Mouse (Mus musculus) limb, embryonic 14.5 days (tissue): ENCODE measurements around the gene Pkd1l3. TPM values are rescaled to one million over a fixed set of nuclear protein-coding genes. Genes with fewer than 3 reads are reported as not detected.

ENCODE experiments used
- ATAC-seq: fragments of 200-750 bp; cut with Nextera tagmentation; 2 replicates; pipeline ENCODE4 v1.8.0; 2017; ENCODE audit warnings: low read depth, moderate number of reproducible peaks, moderate TSS enrichment; ENCODE audit not compliant: low FRiP score
- DNase-seq: peaks from one replicate; pipeline ENCODE4 v3.0.0-alpha.2; 2015; ENCODE audit warnings: low spot score
- H3K27ac ChIP-seq: fragments of 300-500 bp; sonication (generic); replicated peaks from 2 replicates; pipeline ENCODE4 v1.5.1; 2014; ENCODE audit warnings: low read depth, mild to moderate bottlenecking, low read length, moderate library complexity, mixed read lengths
- H3K27me3 ChIP-seq: fragments of 300-500 bp; sonication (generic); 2 replicates; pipeline ENCODE4 v1.6.1; 2014; ENCODE audit warnings: low read length, mixed read lengths; ENCODE audit not compliant: control insufficient read depth, insufficient read depth
- H3K36me3 ChIP-seq: fragments of 300-500 bp; sonication (generic); 2 replicates; pipeline ENCODE4 v1.6.1; 2014; ENCODE audit warnings: mild to moderate bottlenecking, low read length, moderate library complexity, mixed read lengths; ENCODE audit not compliant: control insufficient read depth, insufficient read depth
- H3K4me1 ChIP-seq: fragments of 300-500 bp; sonication (generic); 2 replicates; pipeline ENCODE4 v1.6.1; 2014; ENCODE audit warnings: antibody characterized with exemption, low read length, mixed read lengths; ENCODE audit not compliant: control insufficient read depth, insufficient read depth
- H3K4me2 ChIP-seq: fragments of 300-500 bp; sonication (generic); replicated peaks from 2 replicates; pipeline ENCODE4 v1.6.1; 2014; ENCODE audit warnings: low read depth, mild to moderate bottlenecking, low read length, moderate library complexity; ENCODE audit not compliant: severe bottlenecking
- H3K4me3 ChIP-seq: fragments of 300-500 bp; sonication (generic); replicated peaks from 2 replicates; pipeline ENCODE4 v1.5.1; 2014; ENCODE audit warnings: low read length
- H3K9ac ChIP-seq: fragments of 300-500 bp; sonication (generic); 2 replicates; pipeline ENCODE4 v1.6.1; 2014; ENCODE audit warnings: mild to moderate bottlenecking, low read depth, low read length, moderate library complexity; ENCODE audit not compliant: severe bottlenecking
- H3K9me3 ChIP-seq: fragments of 300-500 bp; sonication (generic); 2 replicates; pipeline ENCODE4 v1.6.1; 2016; ENCODE audit warnings: low read length; ENCODE audit not compliant: control insufficient read depth
- POLR2A ChIP-seq: fragments of 200-500 bp; IDR thresholded peaks from 2 replicates; pipeline ENCODE4 v1.8.0; 2012; ENCODE audit warnings: inconsistent platforms, mild to moderate bottlenecking, moderate library complexity, borderline replicate concordance; ENCODE audit not compliant: insufficient read depth, insufficient read length; ENCODE audit errors: extremely low read depth
- WGBS: fragments of 180-500 bp; shearing (Covaris S2); extraction: QIAGEN DNeasy Blood & Tissue Kit; methylation state at CpG from one replicate; pipeline ENCODE4 v1.1.7; 2014; 5-methylcytosine and 5-hydroxymethylcytosine counted together
- polyA plus RNA-seq, 2 experiments: library from polyadenylated mRNA; depleted of rRNA in 1 of 2; stranded (reverse) in 1 of 2; unstranded in 1 of 2; fragments of >200 nt; fragmentation: Nextera tagmentation in 1 of 2; extraction: Ambion mirVana in 1 of 2; gene quantifications; 2 replicates each; pipeline versions ENCODE4 v1.2.1 to v1.2.3; 2012 to 2014

The Pkd1l3 gene
- polyA plus RNA-seq (2012; rRNA removed), result 0.14 and 0.24 TPM in 2 replicates
- polyA plus RNA-seq (2014; fragmentation: Nextera tagmentation; extraction: Ambion mirVana), result 0.14 and 0.33 TPM in 2 replicates

DNA sequence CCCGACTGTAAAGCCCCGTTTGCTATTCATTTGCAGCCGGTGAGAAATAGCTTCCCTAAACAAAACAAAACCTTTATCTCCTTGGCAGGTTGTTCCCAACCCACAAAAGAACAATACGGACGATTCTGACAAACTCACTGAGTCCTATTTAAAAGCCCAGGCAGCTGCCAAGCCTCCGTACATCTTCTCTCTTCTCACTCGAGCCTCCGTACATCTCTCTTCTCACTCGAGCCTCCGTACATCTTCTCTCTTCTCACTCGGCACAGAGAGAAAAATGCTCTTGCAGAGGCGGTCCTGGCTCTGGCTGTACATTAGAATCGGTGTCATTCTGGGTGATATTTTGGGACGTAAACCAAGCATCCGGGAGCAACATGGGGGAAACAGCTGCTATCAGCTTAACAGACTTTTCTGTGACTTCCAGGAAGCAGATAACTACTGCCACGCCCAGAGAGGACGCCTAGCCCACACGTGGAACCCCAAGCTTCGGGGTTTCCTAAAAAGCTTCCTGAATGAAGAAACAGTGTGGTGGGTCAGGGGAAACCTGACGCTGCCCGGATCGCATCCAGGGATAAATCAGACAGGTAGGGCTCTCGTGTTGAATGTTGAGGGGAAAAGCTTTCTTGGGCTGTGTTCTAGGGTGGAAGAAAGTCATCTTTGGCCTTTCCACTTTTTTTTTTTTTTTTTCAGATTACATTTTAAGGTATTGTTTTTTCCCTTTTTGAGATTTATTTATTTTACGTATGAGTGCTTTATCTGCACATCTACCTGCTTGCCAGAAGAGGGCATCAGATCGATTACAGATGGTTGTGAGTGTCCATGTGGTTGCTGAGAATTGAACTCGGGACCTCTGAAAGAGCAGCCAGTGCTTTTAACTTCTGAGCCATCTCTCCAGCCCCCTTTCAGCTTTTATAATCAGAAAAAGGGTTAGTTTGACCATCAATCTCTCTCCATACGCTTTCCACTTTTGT is at the start of gene Pkd1l3:
Gene Pkd1l3 (plus strand): TSS at position 275 of the 968 bp plus-strand sequence.
- Histone ChIP-seq H3K4me3 (no peak within 1 kb of the TSS), H3K4me2 (no peak within 1 kb of the TSS), H3K27ac (no peak within 1 kb of the TSS), H3K27me3 (no peaks in the 10 kb centered on the region), H3K4me1 (no peaks in the 10 kb centered on the region), H3K36me3 (no peaks in the 10 kb centered on the region), H3K9me3 (no peaks in the 10 kb centered on the region), H3K9ac (no peak within 1 kb of the TSS)
- DNase-seq, result no peak
- TF ChIP-seq POLR2A, result no peak
- 64% methylated on average over 27 of the region's 27 CpGs for WGBS
- no peak for ATAC-seq

DNA sequence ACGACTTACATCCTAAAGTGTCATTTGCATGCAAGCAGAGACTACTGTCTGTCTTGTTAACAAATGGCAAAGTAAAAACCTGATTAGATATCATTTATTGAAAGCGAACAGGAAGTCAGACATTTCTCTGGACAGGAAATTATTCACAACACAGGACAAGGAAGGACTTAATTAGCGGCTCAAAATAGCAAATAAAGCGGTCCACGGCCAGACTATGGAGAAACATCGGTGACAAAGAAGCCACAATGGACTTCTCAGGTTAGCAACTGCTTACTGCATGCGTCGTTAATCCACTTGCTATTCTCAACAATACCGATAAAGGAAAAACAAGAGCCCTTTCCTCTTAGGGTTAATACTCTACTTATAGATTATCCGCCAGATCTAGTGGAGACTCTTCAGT is 49.6 kb upstream of the Pkd1l3 start:
- no peak for ATAC-seq
- WGBS, result 5% methylated on average over 10 of the region's 10 CpGs

DNA sequence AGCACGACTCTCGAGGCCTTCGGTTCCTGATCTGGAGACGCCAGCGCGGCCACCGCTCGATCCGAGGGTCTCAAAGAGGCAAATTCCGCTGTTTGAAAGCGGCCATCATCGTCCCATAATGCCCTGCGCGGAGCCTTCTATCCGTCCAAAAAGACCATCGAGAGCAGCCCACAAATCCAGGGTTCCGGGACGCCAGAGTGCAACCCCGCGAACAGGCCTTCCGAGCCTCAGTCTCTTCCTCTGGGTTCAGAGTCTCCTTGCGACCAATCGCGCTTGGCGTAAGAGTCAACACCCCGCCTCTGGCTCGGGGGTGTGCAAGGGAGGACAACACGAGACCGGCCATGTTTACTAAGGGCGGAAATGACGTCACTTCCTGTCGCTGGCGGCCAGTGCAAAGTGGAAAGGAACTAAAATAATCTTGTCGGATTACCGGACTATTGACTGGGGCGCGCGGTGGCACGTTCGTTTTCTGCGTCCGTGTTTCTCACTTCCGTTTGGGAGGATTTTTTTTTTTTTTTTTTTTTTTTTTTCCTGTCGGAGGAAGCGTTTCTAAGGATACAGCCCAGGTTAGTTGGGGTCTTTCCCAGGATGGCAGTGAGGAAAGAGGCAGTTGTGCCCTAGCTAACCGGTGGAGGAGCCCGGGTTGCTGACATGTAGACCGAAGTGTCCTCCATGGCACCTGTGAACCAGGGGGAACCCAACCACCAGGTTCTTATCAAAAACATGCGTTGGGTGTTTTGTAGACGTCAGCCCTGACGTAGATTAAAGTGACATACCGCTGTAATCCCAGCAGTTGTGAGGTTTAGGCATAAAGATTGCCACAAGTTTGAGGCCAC is 48.6 kb upstream of the Pkd1l3 start, which contains the start of the genes Dhx38 and Txnl4b:
Gene Dhx38 (minus strand): TSS at position 364 of the 836 bp plus-strand sequence.
Gene Txnl4b (plus strand): TSS at position 395 of the 836 bp plus-strand sequence.
- peak; percentile 100 for ATAC-seq
- Histone ChIP-seq H3K9me3 (no peaks in the 10 kb centered on the region), H3K27me3 (no peaks in the 10 kb centered on the region), H3K4me2 (peak within 1 kb of the TSS; percentile 75), H3K4me3 (peak within 1 kb of the TSS; percentile 68), H3K36me3 (peaks cover 31% of the 10 kb centered on the region), H3K4me1 (peaks cover 5% of the 10 kb centered on the region; the same call in 1 of the 2 replicates), H3K27ac (peak within 1 kb of the TSS; percentile 85), H3K9ac (peak within 1 kb of the TSS; percentile 85)
- DNase-seq, result peak; percentile 99
- TF ChIP-seq POLR2A, result 0 out of 2 replicates have a peak, but pooled peaks have one; percentile 29
- under 1% methylated on average over 52 of the region's 52 CpGs for WGBS

More for the DNA sequence above, 49.6 kb upstream of the Pkd1l3 start:
- H3K36me3 ChIP-seq, result peaks cover 35% of the 10 kb centered on the region
- DNase-seq, result no peak
- H3K27ac ChIP-seq, result no peak overlapping the region
- peak overlapping the region; percentile 85 for H3K9ac ChIP-seq
- peak overlapping the region; percentile 75 for H3K4me2 ChIP-seq
- TF ChIP-seq POLR2A, result no peak
- peak overlapping the region; percentile 68 for H3K4me3 ChIP-seq
- no peaks in the 10 kb centered on the region for H3K9me3 ChIP-seq
- peaks cover 5% of the 10 kb centered on the region; the same call in 1 of the 2 replicates for H3K4me1 ChIP-seq
- no peaks in the 10 kb centered on the region for H3K27me3 ChIP-seq

DNA sequence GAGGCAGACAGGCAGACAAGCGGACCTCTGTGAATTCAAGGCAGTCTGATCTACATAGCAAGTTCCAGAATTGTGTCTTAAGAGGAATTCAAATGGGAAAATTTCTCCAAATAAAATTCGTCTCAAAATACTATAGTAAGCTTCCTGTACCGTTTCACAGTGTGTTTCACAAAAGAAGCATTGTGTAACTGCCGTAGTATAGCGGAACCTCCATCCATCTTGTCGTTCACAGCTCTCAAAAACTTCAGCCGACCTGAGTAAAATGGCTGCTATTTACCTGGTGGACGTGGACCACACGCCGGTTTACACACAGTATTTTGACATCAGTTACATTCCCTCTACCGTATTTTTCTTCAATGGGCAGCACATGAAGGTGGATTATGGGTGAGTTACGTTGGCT is 43.2 kb upstream of the Pkd1l3 start:
- TF ChIP-seq POLR2A, result no peak
- H3K4me1 ChIP-seq, result peaks cover 5% of the 10 kb centered on the region; the same call in 1 of the 2 replicates
- H3K4me3 ChIP-seq, result no peak overlapping the region
- ATAC-seq (no peak), DNase-seq (no peak)
- no peaks in the 10 kb centered on the region for H3K27me3 ChIP-seq
- 89% methylated on average over 12 of the region's 12 CpGs for WGBS
- H3K4me2 ChIP-seq, result no peak overlapping the region
- H3K36me3 ChIP-seq, result peaks cover 22% of the 10 kb centered on the region
- no peak overlapping the region for H3K9ac ChIP-seq
- H3K27ac ChIP-seq, result no peak overlapping the region
- H3K9me3 ChIP-seq, result no peaks in the 10 kb centered on the region
